Mouse (Mus musculus) stomach, postnatal 0 days (tissue): Measurements from ENCODE around the gene Eif5a.

Experiments
- CTCF ChIP-seq: IDR thresholded peaks from 2 replicates; pipeline ENCODE4 v1.5.1; 2016; ENCODE audit warnings: antibody characterized with exemption, low read depth, mild to moderate bottlenecking, moderate library complexity
- EP300 ChIP-seq: optimal IDR thresholded peaks from 2 replicates; pipeline ENCODE3; 2016; ENCODE audit warnings: antibody characterized with exemption

GRCm38 (mm10) chr11:69931769-69932168 is 10.0 kb upstream of the Eif5a start:
- no peak for TF ChIP-seq CTCF
- TF ChIP-seq EP300, result no peak
